Mouse (Mus musculus): Measurements from ENCODE around the gene Pfn4. TPM values are rescaled to one million over a fixed set of nuclear protein-coding genes. Genes with fewer than 3 reads are reported as not detected.

Pfn4 gene
- polyA plus RNA-seq, 1 experiment from 2014 or later: 3.3 TPM

DNA sequence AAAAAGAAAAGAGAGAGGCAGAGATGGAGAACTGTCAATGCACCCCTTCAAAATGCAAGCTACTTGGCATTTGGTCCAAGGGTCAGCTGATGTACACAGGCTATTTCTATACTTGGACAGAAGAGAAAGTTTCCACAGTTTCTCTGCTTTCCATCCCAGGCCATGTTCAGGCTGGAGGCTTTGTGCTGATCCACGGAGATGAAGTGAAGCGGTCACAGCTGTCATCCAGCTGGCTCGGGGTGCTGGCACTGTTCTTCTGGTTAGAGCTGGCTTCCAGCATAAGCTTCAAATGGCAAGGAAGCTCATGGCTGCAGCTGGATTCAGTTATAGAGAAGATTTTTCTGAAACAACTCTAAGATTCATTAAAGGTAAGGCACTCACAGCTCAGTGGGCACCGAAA lies 44.8 kb downstream of the Pfn4 start:
- H3K27ac ChIP-seq (ENCODE audit: low read depth): no peak overlapping the region
- 79% methylated on average over 4 of the region's 4 CpGs for WGBS
- ATAC-seq (replicated peaks; ENCODE audit: low FRiP score, low TSS enrichment, low read depth) (no peak), DNase-seq (ENCODE audit: low spot score) (no peak)
- H3K4me2 ChIP-seq (ENCODE audit: low read length): no peak overlapping the region
- H3K4me3 ChIP-seq (ENCODE audit: low read depth, low read length): no peak overlapping the region
- peaks cover 3% of the 10 kb centered on the region; the same call in 1 of the 2 replicates for H3K9me3 ChIP-seq (ENCODE audit: control insufficient read depth, low read length)
- H3K27me3 ChIP-seq (replicated peaks; ENCODE audit: control insufficient read depth, insufficient read depth, low read length): no peaks in the 10 kb centered on the region
- no peaks in the 10 kb centered on the region for H3K36me3 ChIP-seq (ENCODE audit: control insufficient read depth, insufficient read depth, low read length)
- no peak overlapping the region for H3K9ac ChIP-seq (ENCODE audit: low read length)
- peaks cover 15% of the 10 kb centered on the region for H3K4me1 ChIP-seq (replicated peaks; ENCODE audit: control insufficient read depth, insufficient read depth, low read length)

DNA sequence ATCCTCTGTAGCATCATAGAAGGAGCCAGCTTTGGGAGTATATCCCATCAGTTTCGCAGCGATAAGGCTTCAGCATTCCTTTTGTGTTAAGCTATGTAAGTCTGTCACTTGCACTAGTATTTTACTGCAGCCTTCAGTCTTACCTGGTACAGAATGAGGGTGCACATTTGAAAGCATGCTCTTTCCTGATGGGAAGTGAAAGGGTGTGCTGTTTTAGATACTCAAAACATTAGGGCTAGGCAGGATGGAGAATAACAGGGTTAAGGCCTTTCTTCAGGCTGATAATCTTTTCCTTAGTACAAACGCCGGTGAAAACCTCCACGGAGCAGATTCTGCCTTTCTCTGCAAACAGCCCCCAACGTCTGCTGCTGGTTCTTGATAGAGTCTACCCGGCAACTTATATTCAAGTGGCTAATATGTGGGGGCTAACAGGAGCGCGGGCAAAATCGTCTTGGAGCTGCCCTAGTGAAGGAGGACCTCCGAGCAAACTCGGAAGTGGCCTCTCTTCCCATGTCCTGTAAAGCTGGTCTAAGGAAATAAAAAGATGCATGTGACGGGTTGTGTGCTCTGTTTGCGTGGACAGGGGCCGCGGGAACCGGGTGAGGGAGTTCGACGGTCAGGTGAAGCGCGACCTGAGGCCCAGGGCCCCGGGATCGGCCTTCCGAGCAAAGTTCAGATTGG lies 48.0 kb downstream of the Pfn4 start:
- ATAC-seq (replicated peaks; ENCODE audit: low FRiP score, low TSS enrichment, low read depth): peak; percentile 80; the same call in 1 of the 2 replicates
- WGBS: 8% methylated on average over 24 of the region's 24 CpGs
- Histone ChIP-seq H3K4me1 (replicated peaks; ENCODE audit: control insufficient read depth, insufficient read depth, low read length) (peaks cover 13% of the 10 kb centered on the region), H3K9me3 (ENCODE audit: control insufficient read depth, low read length) (no peaks in the 10 kb centered on the region), H3K4me2 (ENCODE audit: low read length) (peak overlapping the region; percentile 92), H3K36me3 (ENCODE audit: control insufficient read depth, insufficient read depth, low read length) (peaks cover 18% of the 10 kb centered on the region), H3K9ac (ENCODE audit: low read length) (peak overlapping the region; percentile 58), H3K27me3 (replicated peaks; ENCODE audit: control insufficient read depth, insufficient read depth, low read length) (no peaks in the 10 kb centered on the region), H3K27ac (ENCODE audit: low read depth) (peak overlapping the region; percentile 85), H3K4me3 (ENCODE audit: low read depth, low read length) (peak overlapping the region; percentile 68)
- no peak for DNase-seq (ENCODE audit: low spot score)

DNA sequence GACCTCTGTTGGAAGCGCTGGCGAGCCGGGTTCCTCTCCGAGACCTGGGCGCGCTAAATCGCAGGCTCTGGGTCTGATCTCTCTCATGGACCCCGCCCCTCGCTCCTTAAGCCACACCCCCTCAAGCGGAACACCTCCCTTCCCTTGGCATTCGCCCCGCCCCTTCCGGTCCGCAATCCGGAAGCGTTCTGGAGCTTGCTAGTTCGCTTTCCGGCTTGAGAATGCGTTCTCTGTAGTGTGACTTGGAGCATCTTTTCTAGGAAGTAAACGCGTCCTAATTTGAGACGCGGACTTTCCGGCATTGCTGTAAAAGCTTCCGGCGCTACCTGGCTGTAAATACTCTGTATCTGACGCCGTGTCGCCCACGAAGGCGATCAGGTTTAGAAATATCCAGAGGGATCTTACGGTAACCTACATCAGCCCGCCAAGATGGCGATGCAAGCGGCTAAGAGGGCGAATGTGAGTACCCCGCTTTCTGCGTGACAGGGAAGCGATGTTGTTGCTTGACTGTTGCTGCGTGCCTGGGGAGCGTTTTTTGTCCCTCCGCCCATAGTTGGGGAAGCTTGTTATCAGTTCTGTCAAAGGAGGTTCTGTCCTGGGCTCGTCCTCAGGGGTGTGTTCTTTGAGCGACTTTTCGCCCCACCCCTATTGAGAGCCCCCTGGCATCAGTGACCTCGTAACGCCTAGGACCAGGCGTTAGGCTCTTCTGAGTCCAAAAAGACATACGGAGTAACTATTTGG lies 48.7 kb downstream of the Pfn4 start, which contains the start of gene Sf3b6:
Sf3b6 (plus strand) TSS at position 184 of the 741 bp plus-strand sequence.
- under 1% methylated on average over 49 of the region's 49 CpGs for WGBS
- Histone ChIP-seq H3K9me3 (ENCODE audit: control insufficient read depth, low read length) (no peaks in the 10 kb centered on the region), H3K9ac (ENCODE audit: low read length) (peak within 1 kb of the TSS; percentile 58), H3K36me3 (ENCODE audit: control insufficient read depth, insufficient read depth, low read length) (peaks cover 25% of the 10 kb centered on the region), H3K27ac (ENCODE audit: low read depth) (peak within 1 kb of the TSS; percentile 85), H3K4me3 (ENCODE audit: low read depth, low read length) (peak within 1 kb of the TSS; percentile 68), H3K4me2 (ENCODE audit: low read length) (peak within 1 kb of the TSS; percentile 92), H3K4me1 (replicated peaks; ENCODE audit: control insufficient read depth, insufficient read depth, low read length) (peaks cover 12% of the 10 kb centered on the region), H3K27me3 (replicated peaks; ENCODE audit: control insufficient read depth, insufficient read depth, low read length) (no peaks in the 10 kb centered on the region)
- ATAC-seq (replicated peaks; ENCODE audit: low FRiP score, low TSS enrichment, low read depth) (peak; percentile 99), DNase-seq (ENCODE audit: low spot score) (peak; percentile 97)

DNA sequence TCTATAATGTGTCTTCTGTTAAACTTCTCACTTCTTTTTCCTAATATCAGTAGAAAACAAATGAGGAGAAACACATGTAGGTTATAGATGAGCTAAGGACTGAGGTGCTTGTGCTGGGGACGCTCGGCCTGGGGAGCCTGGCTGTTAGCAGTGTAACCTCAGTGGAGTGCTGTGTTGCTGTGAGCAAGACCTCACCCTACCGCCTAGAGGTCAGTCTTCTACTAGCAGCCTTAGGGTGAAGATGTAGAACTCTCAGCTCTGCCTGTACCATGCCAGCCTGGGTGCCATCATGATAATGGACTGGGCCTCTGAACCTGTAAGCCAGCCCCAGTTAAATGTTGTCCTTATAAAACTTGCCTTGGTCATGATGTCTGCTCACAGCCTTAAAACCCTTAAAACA lies 58.4 kb downstream of the Pfn4 start:
- no peak overlapping the region for H3K4me2 ChIP-seq (ENCODE audit: low read length)
- H3K36me3 ChIP-seq (ENCODE audit: control insufficient read depth, insufficient read depth, low read length): peaks cover 63% of the 10 kb centered on the region
- no peaks in the 10 kb centered on the region for H3K4me1 ChIP-seq (replicated peaks; ENCODE audit: control insufficient read depth, insufficient read depth, low read length)
- WGBS: 77% methylated on average over 3 of the region's 3 CpGs
- H3K27me3 ChIP-seq (replicated peaks; ENCODE audit: control insufficient read depth, insufficient read depth, low read length): no peaks in the 10 kb centered on the region
- no peak overlapping the region for H3K27ac ChIP-seq (ENCODE audit: low read depth)
- DNase-seq (ENCODE audit: low spot score): no peak
- ATAC-seq (replicated peaks; ENCODE audit: low FRiP score, low TSS enrichment, low read depth): no peak
- H3K9me3 ChIP-seq (ENCODE audit: control insufficient read depth, low read length): no peaks in the 10 kb centered on the region
- no peak overlapping the region for H3K4me3 ChIP-seq (ENCODE audit: low read depth, low read length)
- H3K9ac ChIP-seq (ENCODE audit: low read length): no peak overlapping the region

Other genes with a start within 250 kb of the Pfn4 start
- gene Itsn2, start 176.4 kb upstream of the Pfn4 start, polyA plus RNA-seq (2014; fragmentation: Nextera tagmentation; extraction: Ambion mirVana): 42.2 and 45.2 TPM in 2 replicates
- not detected in 2 replicates for gene Gm3625, start 176.1 kb upstream of the Pfn4 start, polyA plus RNA-seq (2014; fragmentation: Nextera tagmentation; extraction: Ambion mirVana)
- gene Fam228a, start 30.6 kb upstream of the Pfn4 start, polyA plus RNA-seq (2014; fragmentation: Nextera tagmentation; extraction: Ambion mirVana): 0.16 and 0.17 TPM in 2 replicates
- 1.7 TPM in 2 replicates for gene Fam228b, start 245 bp downstream of the Pfn4 start, polyA plus RNA-seq (2014; fragmentation: Nextera tagmentation; extraction: Ambion mirVana)
- 282 and 300 TPM in 2 replicates for gene Sf3b6, start 48.5 kb downstream of the Pfn4 start, polyA plus RNA-seq (2014; fragmentation: Nextera tagmentation; extraction: Ambion mirVana)
- gene Fkbp1b, start 72.6 kb downstream of the Pfn4 start, polyA plus RNA-seq (2014; fragmentation: Nextera tagmentation; extraction: Ambion mirVana): 11.2 and 14.5 TPM in 2 replicates
- gene Wdcp, start 74.3 kb downstream of the Pfn4 start, polyA plus RNA-seq (2014; fragmentation: Nextera tagmentation; extraction: Ambion mirVana): 14.4 and 15.0 TPM in 2 replicates
- gene Mfsd2b, start 105.3 kb downstream of the Pfn4 start, polyA plus RNA-seq (2014; fragmentation: Nextera tagmentation; extraction: Ambion mirVana): 0.81 and 1.1 TPM in 2 replicates
- 26.5 and 30.0 TPM in 2 replicates for gene Ubxn2a, start 138.7 kb downstream of the Pfn4 start, polyA plus RNA-seq (2014; fragmentation: Nextera tagmentation; extraction: Ambion mirVana)
- gene Atad2b, start 148.3 kb downstream of the Pfn4 start, polyA plus RNA-seq (2014; fragmentation: Nextera tagmentation; extraction: Ambion mirVana): 15.1 and 16.5 TPM in 2 replicates

Measured in intestine, embryonic 14.5 days (tissue).